Mouse (Mus musculus): ENCODE measurements around the gene Trim69. TPM values are rescaled to one million over a fixed set of nuclear protein-coding genes. Genes with fewer than 3 reads are reported as not detected.

Gene Trim69
- polyA plus RNA-seq, 1 experiment, result 122 TPM

- Histone ChIP-seq H3K27me3 (ENCODE audit: control insufficient read depth, insufficient read depth, low read length) (no peaks in the 10 kb centered on the region), H3K4me3 (ENCODE audit: control insufficient read depth, low read depth, low read length) (no peak overlapping the region), H3K4me1 (ENCODE audit: control insufficient read depth, insufficient read depth, low read length) (no peaks in the 10 kb centered on the region), H3K27ac (ENCODE audit: control insufficient read depth, insufficient read depth, low read depth, low read length) (no peak overlapping the region), H3K36me3 (ENCODE audit: control insufficient read depth, insufficient read depth, low read length) (no peaks in the 10 kb centered on the region)
- TF ChIP-seq CTCF (IDR thresholded peaks at IDR 0.05; ENCODE audit: control insufficient read depth, insufficient read depth, insufficient replicate concordance, low read depth, low read length), result no peak
- TF ChIP-seq POLR2A (IDR thresholded peaks at IDR 0.05; ENCODE audit: control insufficient read depth, low read depth, low read length), result no peak
These were observed 28.4 kb upstream of the Trim69 start for GRCm38 (mm10) chr2:122132078-122132477.

GRCm38 (mm10) chr2:122132618-122133017 is 27.9 kb upstream of the Trim69 start:
- H3K36me3 ChIP-seq (ENCODE audit: control insufficient read depth, insufficient read depth, low read length), result no peaks in the 10 kb centered on the region
- TF ChIP-seq CTCF (IDR thresholded peaks at IDR 0.05; ENCODE audit: control insufficient read depth, insufficient read depth, insufficient replicate concordance, low read depth, low read length), result no peak
- TF ChIP-seq POLR2A (IDR thresholded peaks at IDR 0.05; ENCODE audit: control insufficient read depth, low read depth, low read length), result no peak
- H3K27ac ChIP-seq (ENCODE audit: control insufficient read depth, insufficient read depth, low read depth, low read length), result no peak overlapping the region
- H3K27me3 ChIP-seq (ENCODE audit: control insufficient read depth, insufficient read depth, low read length), result no peaks in the 10 kb centered on the region
- no peak overlapping the region for H3K4me3 ChIP-seq (ENCODE audit: control insufficient read depth, low read depth, low read length)
- no peaks in the 10 kb centered on the region for H3K4me1 ChIP-seq (ENCODE audit: control insufficient read depth, insufficient read depth, low read length)

- no peak for TF ChIP-seq POLR2A (IDR thresholded peaks at IDR 0.05; ENCODE audit: control insufficient read depth, low read depth, low read length)
- TF ChIP-seq CTCF (IDR thresholded peaks at IDR 0.05; ENCODE audit: control insufficient read depth, insufficient read depth, insufficient replicate concordance, low read depth, low read length), result no peak
- no peak overlapping the region for H3K4me3 ChIP-seq (ENCODE audit: control insufficient read depth, low read depth, low read length)
- no peaks in the 10 kb centered on the region for H3K27me3 ChIP-seq (ENCODE audit: control insufficient read depth, insufficient read depth, low read length)
- H3K27ac ChIP-seq (ENCODE audit: control insufficient read depth, insufficient read depth, low read depth, low read length), result no peak overlapping the region
- H3K4me1 ChIP-seq (ENCODE audit: control insufficient read depth, insufficient read depth, low read length), result no peaks in the 10 kb centered on the region
- H3K36me3 ChIP-seq (ENCODE audit: control insufficient read depth, insufficient read depth, low read length), result no peaks in the 10 kb centered on the region
These were observed 22.5 kb upstream of the Trim69 start for GRCm38 (mm10) chr2:122137839-122138465.

- Histone ChIP-seq H3K27ac (ENCODE audit: control insufficient read depth, insufficient read depth, low read depth, low read length) (no peak overlapping the region), H3K4me3 (ENCODE audit: control insufficient read depth, low read depth, low read length) (no peak overlapping the region), H3K4me1 (ENCODE audit: control insufficient read depth, insufficient read depth, low read length) (no peaks in the 10 kb centered on the region), H3K27me3 (ENCODE audit: control insufficient read depth, insufficient read depth, low read length) (no peaks in the 10 kb centered on the region), H3K36me3 (ENCODE audit: control insufficient read depth, insufficient read depth, low read length) (no peaks in the 10 kb centered on the region)
- TF ChIP-seq CTCF (IDR thresholded peaks at IDR 0.05; ENCODE audit: control insufficient read depth, insufficient read depth, insufficient replicate concordance, low read depth, low read length) (no peak), POLR2A (IDR thresholded peaks at IDR 0.05; ENCODE audit: control insufficient read depth, low read depth, low read length) (no peak)
These were observed 19.7 kb upstream of the Trim69 start for GRCm38 (mm10) chr2:122140815-122141214.

- no peak overlapping the region for H3K27ac ChIP-seq (ENCODE audit: control insufficient read depth, insufficient read depth, low read depth, low read length)
- TF ChIP-seq CTCF (IDR thresholded peaks at IDR 0.05; ENCODE audit: control insufficient read depth, insufficient read depth, insufficient replicate concordance, low read depth, low read length) (no peak), POLR2A (IDR thresholded peaks at IDR 0.05; ENCODE audit: control insufficient read depth, low read depth, low read length) (no peak)
- H3K36me3 ChIP-seq (ENCODE audit: control insufficient read depth, insufficient read depth, low read length), result no peaks in the 10 kb centered on the region
- no peak overlapping the region for H3K4me3 ChIP-seq (ENCODE audit: control insufficient read depth, low read depth, low read length)
- H3K4me1 ChIP-seq (ENCODE audit: control insufficient read depth, insufficient read depth, low read length), result no peaks in the 10 kb centered on the region
- H3K27me3 ChIP-seq (ENCODE audit: control insufficient read depth, insufficient read depth, low read length), result no peaks in the 10 kb centered on the region
These were observed 19.1 kb upstream of the Trim69 start for GRCm38 (mm10) chr2:122141332-122141967.

GRCm38 (mm10) chr2:122143111-122143510 is 17.4 kb upstream of the Trim69 start:
- Histone ChIP-seq H3K27ac (ENCODE audit: control insufficient read depth, insufficient read depth, low read depth, low read length) (no peak overlapping the region), H3K27me3 (ENCODE audit: control insufficient read depth, insufficient read depth, low read length) (no peaks in the 10 kb centered on the region), H3K4me1 (ENCODE audit: control insufficient read depth, insufficient read depth, low read length) (peaks cover 2% of the 10 kb centered on the region), H3K36me3 (ENCODE audit: control insufficient read depth, insufficient read depth, low read length) (no peaks in the 10 kb centered on the region), H3K4me3 (ENCODE audit: control insufficient read depth, low read depth, low read length) (no peak overlapping the region)
- TF ChIP-seq CTCF (IDR thresholded peaks at IDR 0.05; ENCODE audit: control insufficient read depth, insufficient read depth, insufficient replicate concordance, low read depth, low read length), result no peak
- TF ChIP-seq POLR2A (IDR thresholded peaks at IDR 0.05; ENCODE audit: control insufficient read depth, low read depth, low read length), result no peak

- Histone ChIP-seq H3K4me1 (ENCODE audit: control insufficient read depth, insufficient read depth, low read length) (peaks cover 4% of the 10 kb centered on the region), H3K27ac (ENCODE audit: control insufficient read depth, insufficient read depth, low read depth, low read length) (no peak overlapping the region), H3K4me3 (ENCODE audit: control insufficient read depth, low read depth, low read length) (no peak overlapping the region), H3K27me3 (ENCODE audit: control insufficient read depth, insufficient read depth, low read length) (no peaks in the 10 kb centered on the region), H3K36me3 (ENCODE audit: control insufficient read depth, insufficient read depth, low read length) (no peaks in the 10 kb centered on the region)
- no peak for TF ChIP-seq CTCF (IDR thresholded peaks at IDR 0.05; ENCODE audit: control insufficient read depth, insufficient read depth, insufficient replicate concordance, low read depth, low read length)
- no peak for TF ChIP-seq POLR2A (IDR thresholded peaks at IDR 0.05; ENCODE audit: control insufficient read depth, low read depth, low read length)
These were observed 14.7 kb upstream of the Trim69 start for GRCm38 (mm10) chr2:122145756-122146155.

All from testis, adult 2 months (tissue).